Mouse (Mus musculus): Measurements from ENCODE around the gene Snx4.

DNA sequence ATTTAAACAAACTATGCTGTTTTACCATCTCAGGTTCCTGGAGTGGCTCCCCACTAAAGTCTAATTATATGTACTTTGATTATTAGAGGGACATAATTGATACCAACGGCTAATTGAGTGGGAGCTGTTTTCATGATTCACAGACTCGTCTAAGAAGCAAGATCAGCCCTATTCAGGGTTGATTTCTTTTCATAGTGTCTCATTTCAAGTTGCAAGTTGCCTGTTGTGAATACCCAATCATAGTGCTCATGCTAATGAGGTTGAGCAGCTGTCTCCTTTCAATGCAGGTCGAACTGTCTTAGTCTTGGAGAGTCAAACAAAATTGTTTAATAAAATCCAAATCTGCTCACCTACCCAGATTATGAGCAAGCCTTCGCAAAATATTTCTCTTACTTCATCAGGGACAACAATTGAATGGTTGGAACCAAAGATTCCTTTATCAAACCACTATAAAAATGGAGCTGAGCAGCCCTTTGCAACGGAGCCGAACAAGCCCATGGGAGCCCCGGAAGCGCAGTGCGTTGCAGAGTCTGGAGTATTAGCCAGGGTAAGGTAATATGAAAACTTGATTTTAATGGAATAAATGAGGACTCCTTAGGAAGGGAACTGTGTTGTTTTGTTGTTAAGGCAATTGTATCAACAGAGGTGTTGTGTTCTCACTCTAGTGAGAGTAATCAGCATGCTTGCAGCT, 34.8 kb upstream of the Snx4 start:
- no peak for TF ChIP-seq CTCF (IDR thresholded peaks at IDR 0.05; ENCODE audit: borderline replicate concordance, extremely low read depth, insufficient read depth, insufficient read length)
- TF ChIP-seq POLR2A (IDR thresholded peaks at IDR 0.05; ENCODE audit: borderline replicate concordance, extremely low read depth, insufficient read depth, insufficient read length, poor library complexity, severe bottlenecking) = no peak
